Mouse (Mus musculus): ENCODE results near the gene Paox.

Gene Paox

DNA sequence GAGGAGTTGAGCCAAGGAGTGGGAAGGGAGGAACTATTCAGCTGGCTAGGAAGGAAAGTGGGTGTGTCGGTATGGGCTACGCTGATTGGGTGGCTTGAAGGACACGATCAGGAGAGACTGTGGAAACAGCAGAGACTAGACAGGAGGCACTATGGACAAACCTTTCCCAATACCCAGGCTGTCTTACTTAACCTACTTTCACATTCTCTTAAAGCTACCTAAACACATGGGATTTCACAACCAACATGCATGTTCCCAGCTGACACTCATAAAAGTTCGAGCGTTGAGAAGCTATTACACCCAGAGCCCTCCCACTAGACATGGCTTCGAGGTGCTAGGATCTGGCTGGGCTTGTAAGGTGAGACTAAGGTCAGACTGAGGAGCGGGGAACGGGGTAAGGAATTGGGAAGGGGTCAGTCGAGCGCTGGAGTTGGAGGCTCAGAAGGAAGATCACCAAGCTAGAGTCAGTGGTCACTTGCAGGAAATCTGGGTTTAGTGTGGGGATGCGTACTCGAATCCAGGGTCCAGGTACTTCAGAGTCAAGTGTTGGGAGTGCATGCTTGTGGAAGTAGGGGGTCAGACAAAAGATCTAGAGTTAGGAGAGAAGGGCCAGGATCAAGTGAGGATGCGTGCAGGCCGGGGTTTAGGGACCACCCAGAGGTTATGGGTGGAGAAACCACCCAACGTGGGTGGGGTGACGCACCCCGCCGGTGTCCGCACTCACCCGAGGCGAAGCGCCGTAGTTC lies at the start of gene Paox:
Gene Paox (plus strand): TSS at position 217 of the 746 bp plus-strand sequence.
- peak; percentile 20 for DNase-seq

DNA sequence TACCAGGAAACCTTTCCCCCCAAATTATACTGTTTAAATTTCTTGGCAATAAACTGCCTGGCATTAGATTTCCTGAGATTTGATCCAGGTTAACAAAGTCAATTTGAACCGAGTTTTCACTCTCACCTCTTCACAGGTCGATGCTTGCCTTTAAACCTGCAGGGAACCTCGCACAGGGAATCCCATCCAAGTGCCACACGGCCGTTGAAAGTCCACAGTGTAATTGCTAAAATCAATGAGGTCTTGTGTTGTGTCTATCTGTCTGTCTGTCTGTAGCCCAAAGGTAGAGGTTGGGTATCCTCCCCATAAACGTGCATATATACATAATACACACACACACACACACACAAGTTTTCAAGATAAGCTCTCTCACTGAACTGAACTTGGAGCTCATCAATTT lies 48.2 kb upstream of the Paox start:
- DNase-seq = no peak

DNA sequence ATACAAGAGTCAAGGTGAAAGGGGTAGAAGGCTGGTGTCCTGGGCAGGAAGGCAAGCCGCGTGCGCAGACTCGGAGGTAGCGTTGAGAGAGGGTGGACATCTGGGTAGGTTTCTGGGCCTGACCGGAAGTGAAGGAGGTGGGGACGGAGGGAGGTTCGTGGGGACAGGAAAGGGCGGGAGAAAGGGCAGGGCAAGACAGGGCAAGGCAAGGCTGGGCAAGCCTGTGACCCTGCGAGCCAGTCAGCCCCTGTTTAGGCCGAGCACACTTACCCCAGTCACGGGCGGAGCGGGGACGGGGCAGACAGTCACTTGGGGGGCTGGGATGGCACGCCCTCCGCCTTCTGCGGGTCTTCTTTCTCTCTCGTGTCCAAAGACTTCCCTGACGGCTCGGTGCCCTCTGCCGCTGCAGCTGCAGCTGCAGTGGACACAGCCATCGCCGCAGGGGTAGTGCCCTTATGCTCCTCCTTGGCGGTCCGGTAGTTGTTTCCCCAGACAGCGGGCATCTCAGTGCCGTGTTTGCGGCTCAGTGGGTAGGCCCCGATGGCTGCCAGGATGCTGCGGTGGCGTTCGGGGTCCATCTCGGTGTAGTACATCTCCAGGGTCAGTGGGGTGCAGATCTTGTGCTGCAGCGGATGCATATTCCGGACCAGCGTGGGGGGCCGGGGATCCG lies 45.4 kb upstream of the Paox start:
- no peak for DNase-seq

DNA sequence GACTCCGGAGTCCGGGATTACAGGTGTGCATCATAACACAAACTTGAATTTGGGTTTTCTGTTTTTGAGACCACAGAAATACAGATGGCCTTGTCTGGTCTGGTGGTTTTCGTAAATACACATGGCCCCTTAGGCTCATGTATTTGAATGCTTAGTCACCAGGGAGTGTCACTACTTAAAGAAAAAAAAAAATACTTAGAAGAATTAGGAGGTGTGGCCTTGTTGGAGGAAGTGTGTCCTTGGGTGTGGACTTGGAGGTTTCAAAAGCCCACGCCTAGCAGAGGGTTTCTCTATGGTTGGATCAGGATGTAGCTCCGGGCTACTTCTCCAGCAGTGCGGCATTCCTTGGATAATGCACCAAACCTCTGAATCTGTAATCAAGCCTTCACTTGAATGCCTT lies 37.9 kb upstream of the Paox start:
- DNase-seq = no peak

DNA sequence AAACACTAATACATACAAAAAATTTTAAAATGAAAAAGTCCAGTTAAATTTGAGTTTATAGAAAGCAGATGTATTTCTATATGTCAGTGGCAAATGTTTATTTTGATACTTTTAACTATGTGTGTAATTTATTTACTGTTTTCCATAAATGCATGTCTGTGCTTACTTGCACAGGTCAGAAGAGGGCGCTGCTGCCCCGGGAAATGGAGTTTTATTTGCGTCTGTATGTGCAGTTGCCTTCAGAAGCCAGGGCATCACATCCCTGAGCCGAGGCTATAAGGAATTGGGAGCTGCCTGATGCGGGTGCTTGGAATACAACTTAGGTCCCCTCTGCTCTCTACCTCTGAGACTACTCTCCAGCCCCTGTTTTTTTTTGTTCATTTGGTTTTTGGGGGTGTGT lies 36.9 kb upstream of the Paox start:
- peak; percentile 56 for DNase-seq

DNA sequence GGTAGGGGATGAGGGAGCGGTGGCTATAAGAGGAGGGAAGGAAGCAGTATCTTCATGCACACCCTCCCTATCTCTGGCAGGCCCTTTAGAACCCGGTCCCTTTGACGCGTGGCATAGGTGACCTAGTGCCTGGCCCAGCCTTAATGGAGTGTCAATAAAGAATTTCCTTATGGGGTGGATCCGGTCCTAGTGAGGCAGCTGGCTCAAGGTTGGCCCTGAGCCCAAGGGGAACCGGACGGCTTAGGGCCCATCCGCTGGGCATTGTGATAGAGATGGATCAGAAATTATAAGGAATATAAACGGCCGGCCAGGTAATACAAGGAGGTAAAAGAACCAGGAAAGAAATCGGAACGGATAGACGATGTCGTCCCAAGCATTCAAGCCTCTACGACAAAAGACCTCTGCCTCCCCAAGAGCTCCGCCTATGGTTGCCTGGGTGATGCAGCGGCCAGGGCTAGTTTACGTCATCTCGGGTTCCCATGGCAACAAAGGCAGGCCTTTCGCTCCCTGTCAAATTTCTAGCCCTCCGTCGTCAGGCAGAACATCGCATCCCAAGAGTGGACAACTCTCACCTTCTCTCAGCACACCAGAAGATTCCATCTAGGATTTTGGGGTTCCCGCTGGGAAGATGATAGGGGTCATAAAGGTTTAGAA lies 35.0 kb upstream of the Paox start:
- peak; percentile 41 for DNase-seq

DNA sequence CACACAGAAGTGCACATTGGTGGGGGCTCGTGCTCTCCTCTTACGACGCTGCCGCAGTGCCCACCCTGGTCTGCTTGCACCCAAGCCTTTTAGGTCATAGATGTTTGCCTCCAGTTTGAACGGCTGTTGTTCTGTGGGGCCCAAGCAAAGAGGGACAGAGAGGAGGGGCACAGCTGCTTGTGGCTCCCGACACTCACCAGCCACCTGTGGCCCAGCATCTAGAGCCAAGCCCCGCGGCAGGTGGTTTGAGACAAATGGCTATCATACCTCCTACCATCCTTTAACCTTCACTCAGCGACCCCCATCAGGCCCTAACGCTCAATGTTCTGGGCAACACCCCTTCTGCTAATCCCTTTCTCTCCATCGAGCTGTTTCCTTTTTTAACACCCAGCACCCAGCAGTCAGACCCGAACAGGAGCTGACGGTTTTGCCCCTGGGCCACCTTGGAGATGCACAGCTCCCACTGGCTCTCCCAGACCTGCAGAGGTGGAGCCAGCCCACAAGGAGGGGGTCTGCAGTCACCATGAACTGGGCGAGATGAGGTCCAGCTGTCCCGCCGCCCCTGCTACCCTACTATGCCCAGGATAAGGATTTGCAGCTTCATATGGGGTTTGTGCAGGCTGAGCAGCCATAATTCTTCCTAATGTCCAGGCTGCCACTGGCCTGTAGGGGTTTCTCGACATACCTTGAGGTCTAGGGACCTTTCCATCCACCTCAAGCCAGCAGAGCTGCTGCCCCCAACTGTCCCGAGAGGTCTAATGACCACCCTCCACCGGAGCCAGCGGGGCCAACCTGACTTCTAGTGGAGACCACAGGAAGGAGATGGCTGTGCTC lies 34.0 kb upstream of the Paox start:
- DNase-seq = no peak

DNA sequence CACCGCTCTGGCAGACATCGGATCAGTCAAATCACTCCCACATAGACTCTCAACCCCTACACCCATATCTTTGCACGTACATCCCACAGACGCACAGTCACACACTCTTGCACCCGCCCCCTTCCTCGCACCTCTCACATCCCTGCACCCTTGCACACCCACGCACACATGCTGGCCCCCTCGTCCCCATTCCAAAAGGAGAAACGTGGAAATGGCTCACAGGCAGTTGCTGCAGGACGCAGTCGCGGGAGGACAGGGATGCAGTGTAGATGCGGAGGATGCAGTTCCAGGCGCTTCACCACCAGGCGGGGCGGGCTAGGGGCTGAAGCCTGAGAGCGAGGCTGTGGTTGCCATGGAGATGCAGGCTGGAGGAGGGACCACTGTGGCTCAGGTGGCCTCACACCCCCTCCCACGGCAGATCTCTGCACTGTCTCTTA lies 33.3 kb upstream of the Paox start, which contains the start of gene Caly:
Gene Caly (minus strand): TSS at position 307 of the 437 bp plus-strand sequence.
- peak; percentile 21 for DNase-seq

DNA sequence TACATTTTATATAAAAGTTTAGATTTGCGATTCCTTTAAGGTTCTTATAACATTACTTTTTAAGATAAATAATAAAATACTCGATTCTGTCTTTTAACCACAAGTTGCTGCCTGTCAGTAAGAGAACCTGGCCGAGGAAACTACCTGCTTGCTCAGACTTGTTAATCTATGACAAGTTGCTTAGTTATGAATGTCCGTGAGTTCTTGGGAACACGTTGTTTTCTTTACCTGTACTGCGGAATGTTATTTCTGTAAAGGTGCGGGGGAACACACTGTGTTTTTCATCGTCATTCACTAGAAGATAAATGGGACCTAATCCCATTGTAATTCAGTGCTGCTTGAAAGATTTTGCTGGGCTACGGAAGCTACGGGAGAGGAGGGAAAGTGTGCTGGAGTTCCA lies 25.0 kb upstream of the Paox start:
- DNase-seq = no peak

DNA sequence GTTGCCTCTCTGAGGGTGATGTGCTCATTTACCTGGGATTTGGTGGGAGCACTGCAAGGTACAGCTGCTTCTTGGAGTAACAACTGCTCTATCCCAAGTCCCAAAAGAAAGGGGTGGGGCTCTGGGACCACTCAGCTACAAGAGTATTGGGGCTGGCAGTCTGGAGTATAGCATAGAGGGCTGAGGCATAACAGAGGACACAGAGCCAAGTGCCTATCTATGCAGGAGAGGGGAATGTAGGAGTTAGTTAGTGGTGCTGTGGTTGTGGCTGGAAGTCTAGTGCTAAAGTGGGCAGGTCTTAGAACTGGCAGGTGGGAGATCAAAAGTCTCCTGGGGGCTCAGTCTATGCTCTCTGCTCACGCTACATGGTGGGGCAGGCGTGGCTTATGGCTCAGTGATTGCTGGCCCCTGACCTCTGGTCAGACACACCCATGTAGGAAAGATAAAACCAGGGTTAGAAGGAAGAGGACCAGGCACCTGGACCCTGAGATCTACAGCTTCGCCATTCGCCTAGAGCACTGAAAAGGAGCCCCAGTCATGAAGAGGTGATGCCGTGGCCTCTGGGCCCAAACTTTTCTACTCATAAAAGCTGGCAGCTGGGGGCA lies 22.6 kb upstream of the Paox start, which contains the start of gene Prap1:
Gene Prap1 (plus strand): TSS at position 472 of the 605 bp plus-strand sequence.
- no peak for DNase-seq

DNA sequence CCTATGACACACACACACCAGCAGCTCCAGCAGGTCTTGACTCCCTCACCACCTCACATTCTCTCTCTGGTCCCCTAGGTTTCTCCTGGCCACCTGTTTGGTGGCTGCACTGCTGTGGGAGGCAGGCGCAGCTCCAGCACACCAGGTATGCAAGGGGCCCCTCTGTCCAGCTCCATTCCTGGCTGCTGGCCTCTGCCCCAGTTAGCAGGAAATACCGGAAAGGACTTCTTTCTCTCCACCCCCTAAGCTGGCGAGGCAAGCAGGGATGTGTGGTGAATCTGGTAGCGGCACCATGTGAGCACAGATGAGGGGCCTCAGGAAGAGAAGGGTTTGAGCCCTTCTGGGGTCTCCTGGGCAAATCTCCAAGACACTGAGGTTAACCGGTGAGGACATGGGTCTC lies 20.6 kb upstream of the Paox start:
- DNase-seq = no peak

DNA sequence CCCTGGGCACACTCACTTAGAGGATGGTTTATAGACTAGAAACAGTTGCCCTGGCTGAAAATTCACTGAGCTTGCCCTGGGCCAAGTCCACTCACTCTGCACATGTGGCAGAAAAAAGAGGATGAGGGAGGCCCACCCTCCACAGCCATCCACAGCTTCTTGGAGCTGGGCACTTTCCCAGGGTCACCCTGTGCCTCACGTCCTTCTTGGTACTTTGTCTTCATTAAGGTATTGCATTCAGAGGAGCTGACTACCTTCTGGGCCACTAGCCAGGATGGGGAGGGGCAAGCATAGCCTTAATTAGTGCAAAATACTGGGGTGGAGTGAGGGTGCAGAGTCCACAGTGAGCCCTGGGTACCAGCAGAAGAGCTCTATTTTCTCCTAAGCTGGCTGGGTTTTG lies 20.0 kb upstream of the Paox start:
- DNase-seq = no peak

DNA sequence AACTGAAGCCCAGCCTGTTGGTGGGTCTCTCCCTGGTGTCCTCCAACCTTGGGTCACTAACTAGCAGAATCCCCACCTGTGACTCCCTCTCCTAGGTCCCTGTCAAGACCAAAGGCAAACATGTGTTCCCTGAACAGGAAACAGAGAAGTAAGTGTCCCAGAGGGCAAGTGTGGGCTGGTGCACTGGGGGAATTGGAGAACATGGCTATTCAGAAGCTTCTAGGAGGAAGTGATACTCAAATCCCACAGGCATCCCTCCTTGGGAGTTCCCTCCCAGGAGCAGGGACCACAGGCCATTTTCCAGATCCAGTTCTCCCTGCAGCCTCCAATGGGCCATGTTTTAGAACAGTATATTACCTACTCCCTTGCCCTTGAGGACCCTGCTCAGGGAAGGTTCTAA lies 19.5 kb upstream of the Paox start:
- DNase-seq = no peak

DNA sequence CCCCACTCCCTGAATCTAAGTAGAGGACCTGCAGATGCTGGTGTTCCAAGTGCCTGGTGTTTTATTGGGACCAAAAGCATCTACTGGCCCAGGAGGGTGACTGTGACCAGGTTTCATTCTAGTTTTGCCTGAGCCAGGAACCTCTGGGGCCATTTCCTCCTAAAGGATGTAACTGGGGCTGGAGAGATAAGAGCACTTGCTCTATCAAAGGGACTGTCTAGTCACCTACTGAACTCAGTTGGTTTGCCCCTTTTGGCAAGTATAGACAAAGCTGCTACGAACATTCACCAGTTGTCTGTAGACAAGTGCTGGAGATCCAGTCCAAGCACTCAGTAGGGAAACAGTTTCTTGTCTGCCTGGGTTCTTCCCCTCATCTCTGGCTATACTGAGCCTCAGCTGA lies 17.1 kb upstream of the Paox start:
- no peak for DNase-seq

DNA sequence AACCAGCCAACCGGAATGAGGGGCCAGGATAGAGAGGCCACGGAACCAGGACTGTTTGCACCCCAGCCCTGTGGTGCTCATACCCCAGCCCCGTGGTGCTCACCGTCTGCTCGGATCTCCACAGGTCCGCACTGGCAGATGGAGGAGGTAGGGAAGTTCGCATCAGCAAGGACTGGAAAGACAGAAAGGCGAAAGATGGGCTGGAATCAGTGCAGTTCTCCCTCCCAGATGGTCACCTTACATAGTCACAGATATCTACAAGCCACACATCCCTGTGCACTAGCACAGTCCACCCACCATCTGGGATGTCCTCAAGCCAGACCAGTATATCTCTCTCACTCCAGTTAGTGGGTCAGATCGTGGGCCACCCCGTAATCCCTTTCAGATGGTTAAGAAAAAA lies 14.1 kb upstream of the Paox start:
- no peak for DNase-seq

DNA sequence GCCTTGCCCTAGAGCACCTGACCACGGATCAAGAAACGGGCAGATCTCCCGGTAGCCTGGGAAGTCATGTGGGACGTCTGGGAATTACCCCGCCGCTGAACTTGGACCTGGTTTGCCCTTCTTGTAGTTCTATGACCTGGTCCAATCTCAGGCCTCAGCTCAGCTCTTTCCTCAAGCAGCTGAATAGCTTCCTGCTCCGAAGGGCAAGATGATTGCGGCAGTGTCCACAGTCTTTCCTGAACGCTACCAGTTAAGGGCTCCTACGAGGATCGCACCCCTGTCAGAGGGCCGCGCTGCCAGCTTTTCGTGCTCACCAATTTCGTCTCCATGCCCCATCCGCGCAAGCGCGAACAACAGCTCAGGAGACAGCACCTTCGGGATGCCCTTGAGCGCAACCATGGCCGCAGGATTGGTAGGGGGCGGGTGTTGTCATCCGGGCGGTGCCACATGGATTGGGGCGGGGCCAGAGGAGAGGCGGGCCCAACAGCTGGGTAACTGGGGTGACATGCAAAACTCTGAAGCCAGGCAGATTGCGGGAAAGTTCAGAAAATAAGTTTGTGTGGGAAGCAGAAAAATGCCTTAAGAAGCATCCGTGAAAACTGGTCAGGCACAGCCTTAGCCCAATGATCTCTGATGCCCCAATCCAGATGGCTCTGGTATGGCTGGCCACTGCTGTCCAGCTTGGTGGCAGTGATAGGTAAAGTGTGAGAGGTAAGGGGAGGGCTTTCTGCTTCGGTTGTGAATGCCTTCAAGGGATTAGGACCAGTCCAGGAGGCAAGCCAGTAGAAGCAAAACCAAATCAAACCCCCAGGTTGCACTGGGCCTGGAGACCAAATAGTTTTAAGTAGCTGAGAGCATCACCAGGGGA lies 13.4 kb upstream of the Paox start, which contains the start of gene Fuom:
Gene Fuom (minus strand): TSS at position 449 of the 868 bp plus-strand sequence.
- peak; percentile 87 for DNase-seq

DNA sequence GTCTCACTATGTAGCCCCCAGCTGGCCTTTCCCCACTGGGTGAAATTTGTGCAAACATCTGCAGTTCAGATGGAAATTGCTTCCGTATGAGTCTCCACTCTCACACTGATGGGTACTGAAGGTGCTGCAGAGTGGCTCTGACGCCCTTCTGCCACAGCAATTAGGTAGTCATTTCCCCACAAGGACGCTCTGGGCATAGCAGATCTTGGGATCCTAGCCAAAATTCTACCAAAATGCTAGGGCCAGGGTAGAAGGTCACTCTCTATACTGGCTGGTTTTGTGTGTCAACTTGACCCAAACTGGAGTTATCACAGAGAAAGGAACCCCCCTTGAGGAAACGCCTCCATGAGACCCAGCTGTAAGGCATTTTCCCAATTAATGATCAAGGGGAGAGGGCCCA lies 11.6 kb upstream of the Paox start:
- DNase-seq = no peak

DNA sequence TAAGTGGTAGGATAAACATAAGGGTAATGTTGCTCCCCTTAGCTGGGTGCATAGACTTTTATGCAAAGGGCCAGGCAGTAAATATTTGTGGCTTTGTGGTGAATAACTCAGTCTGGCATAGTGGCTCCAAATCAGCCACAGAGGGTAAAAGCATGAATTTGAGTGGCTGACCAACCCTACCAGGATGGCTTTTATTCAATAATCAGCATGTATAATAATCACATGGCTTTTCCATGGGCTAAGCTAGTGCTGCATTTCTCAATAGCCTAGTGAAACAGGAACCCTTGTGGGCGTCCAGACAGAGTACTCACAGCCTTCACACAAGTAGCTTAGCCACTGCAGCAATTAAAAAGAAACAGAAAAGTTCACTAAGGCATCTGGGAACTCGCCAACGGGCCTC lies 3.7 kb upstream of the Paox start:
- no peak for DNase-seq

DNA sequence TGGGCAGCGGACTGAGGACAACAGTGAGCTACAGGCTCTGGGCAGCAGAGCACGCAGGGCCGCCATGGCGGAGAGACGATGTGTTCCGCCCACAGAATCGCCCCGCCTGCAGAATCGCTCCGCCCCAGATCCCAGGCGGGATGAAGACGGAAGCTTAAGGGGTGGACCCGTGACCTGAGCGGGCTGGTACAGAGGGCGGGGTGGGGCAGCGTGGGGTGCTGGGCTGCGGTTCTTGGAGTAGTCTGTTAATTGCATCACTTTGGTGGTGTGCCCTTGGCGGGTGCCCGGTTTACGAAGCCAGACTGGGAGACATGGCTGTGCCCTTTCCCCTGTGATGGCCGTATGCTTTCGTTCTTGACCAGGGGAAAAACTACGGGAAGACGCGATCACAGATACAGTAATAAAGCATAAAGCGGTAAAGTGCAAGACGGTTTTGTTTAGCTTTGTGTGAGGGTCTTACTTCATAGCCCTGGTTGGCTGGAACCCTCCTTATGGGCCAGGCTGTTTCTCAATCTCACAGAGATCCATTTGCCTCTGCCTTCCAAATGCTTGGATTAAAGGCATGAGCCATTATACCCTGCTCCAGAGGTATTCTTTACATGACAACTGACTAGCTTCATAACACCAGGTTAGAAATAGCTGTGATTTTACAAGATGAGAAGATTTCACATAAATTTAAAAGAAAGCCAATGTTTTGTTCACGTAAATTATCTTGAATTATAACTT lies 893 bp downstream of the Paox start, which contains the start of gene Echs1:
Gene Echs1 (minus strand): TSS at position 148 of the 726 bp plus-strand sequence.
- DNase-seq = peak; percentile 88

DNA sequence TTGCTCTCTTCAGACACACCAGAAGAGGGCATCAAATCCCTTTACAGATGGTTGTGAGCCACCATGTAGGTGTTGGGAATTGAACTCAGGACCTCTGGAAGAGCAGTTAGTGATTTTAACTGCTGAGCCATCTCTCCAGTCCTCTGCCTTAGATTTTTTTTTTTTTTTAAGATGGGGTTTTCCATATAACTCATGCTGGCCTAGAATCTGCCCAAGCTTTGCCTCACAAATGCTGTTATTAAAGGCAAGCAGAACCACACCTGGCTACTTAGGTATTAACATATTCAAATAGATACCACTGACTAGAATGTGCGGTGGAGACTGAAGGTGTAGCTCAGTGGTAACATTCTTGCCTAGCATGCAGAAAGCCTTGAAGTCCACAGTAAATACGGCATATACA lies 4.9 kb downstream of the Paox start:
- no peak for DNase-seq
